Mouse (Mus musculus): ENCODE results near the gene Ppil1. TPM values are rescaled to one million over a fixed set of nuclear protein-coding genes. Genes with fewer than 3 reads are reported as not detected.

The Ppil1 gene
- not detected in 2 replicates for polyA plus RNA-seq (2012; ENCODE audit: insufficient read depth, insufficient read length, low replicate concordance, missing spikeins)

GRCm38 (mm10) chr17:29263840-29264633, at the start of gene Ppil1:
Ppil1 (minus strand) TSS chr17:29264186.
- peak; percentile 60 for TF ChIP-seq POLR2A (IDR thresholded peaks at IDR 0.05; ENCODE audit: insufficient read depth, low read depth, low read length)
- TF ChIP-seq CTCF (IDR thresholded peaks at IDR 0.05; ENCODE audit: insufficient read depth, low read depth, low read length): no peak
- Histone ChIP-seq H3K4me1 (ENCODE audit: control insufficient read depth, insufficient read depth, low read length) (peaks cover 22% of the 10 kb centered on the region; the same call in 1 of the 2 replicates), H3K27ac (ENCODE audit: insufficient read depth, low read depth, low read length) (peak within 1 kb of the TSS; percentile 87), H3K4me3 (ENCODE audit: insufficient read depth, low read depth, low read length) (peak within 1 kb of the TSS; percentile 92)
- 7% methylated on average over 38 of the region's 38 CpGs for WGBS

DNA sequence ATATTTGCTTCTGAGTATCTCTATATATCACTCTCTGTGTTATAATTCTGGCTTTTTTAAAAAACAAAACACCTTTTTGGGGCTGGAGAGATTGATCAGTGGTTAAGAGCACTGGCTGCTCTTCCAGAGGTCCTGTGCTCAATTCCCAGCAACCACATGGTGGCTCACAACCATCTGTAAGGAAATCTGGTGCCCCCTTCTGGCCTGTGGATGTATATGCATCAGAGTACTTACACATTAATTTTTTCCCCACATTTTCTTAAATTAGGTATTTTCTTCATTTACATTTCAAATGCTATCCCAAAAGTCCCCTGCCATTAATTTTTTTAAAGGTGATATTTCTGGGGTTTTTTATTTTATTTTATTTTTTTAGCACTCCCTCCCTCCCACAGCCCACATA, 49.3 kb upstream of the Ppil1 start:
- TF ChIP-seq POLR2A (IDR thresholded peaks at IDR 0.05; ENCODE audit: insufficient read depth, low read depth, low read length): no peak
- no peak for TF ChIP-seq CTCF (IDR thresholded peaks at IDR 0.05; ENCODE audit: insufficient read depth, low read depth, low read length)
- H3K4me1 ChIP-seq (ENCODE audit: control insufficient read depth, insufficient read depth, low read length): peaks cover 2% of the 10 kb centered on the region; the same call in 1 of the 2 replicates

GRCm38 (mm10) chr17:29312082-29312481, 48.1 kb upstream of the Ppil1 start:
- no peak for TF ChIP-seq CTCF (IDR thresholded peaks at IDR 0.05; ENCODE audit: insufficient read depth, low read depth, low read length)
- no peak for TF ChIP-seq POLR2A (IDR thresholded peaks at IDR 0.05; ENCODE audit: insufficient read depth, low read depth, low read length)
- Histone ChIP-seq H3K4me3 (ENCODE audit: insufficient read depth, low read depth, low read length) (no peak overlapping the region), H3K4me1 (ENCODE audit: control insufficient read depth, insufficient read depth, low read length) (peaks cover 2% of the 10 kb centered on the region; the same call in 1 of the 2 replicates), H3K27ac (ENCODE audit: insufficient read depth, low read depth, low read length) (no peak overlapping the region)
- WGBS: 94% methylated on average over 2 of the region's 2 CpGs

More for the DNA sequence above, 49.3 kb upstream of the Ppil1 start:
- Histone ChIP-seq H3K4me3 (ENCODE audit: insufficient read depth, low read depth, low read length) (no peak overlapping the region), H3K27ac (ENCODE audit: insufficient read depth, low read depth, low read length) (no peak overlapping the region)

- WGBS: 84% methylated on average over 8 of the region's 8 CpGs
- H3K27ac ChIP-seq (ENCODE audit: insufficient read depth, low read depth, low read length): no peak overlapping the region
Measured at GRCm38 (mm10) chr17:29311602-29312001, 47.6 kb upstream of the Ppil1 start.

DNA sequence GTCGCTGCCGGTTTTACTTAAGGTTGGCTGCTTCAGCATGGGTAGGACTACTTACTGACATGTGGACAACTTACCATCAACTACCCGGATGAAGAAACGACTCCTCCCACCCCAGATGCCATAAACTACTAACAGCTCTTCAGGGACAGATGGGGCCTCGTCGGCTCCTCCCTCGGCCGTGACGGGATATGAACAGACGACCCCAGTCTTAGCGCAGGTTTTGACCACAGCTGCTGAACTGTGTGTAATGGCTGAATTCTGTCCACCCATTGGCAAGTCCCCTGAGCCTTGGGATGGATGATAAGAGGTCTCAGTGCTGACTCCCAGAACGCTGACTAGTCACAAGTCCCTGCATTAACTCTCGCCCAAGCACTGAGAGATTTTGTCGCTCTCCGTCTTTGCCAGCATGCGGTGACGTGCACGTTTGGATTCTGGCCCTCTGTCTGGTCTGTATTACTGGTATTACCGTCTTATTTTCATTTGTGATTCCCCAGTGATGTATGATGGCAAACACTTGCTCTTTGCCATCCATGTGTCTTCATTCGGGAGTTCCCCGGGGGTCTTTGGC, 46.2 kb upstream of the Ppil1 start:
- no peak overlapping the region for H3K4me3 ChIP-seq (ENCODE audit: insufficient read depth, low read depth, low read length)
- H3K27ac ChIP-seq (ENCODE audit: insufficient read depth, low read depth, low read length): no peak overlapping the region

More at GRCm38 (mm10) chr17:29311602-29312001, 47.6 kb upstream of the Ppil1 start:
- H3K4me1 ChIP-seq (ENCODE audit: control insufficient read depth, insufficient read depth, low read length): peaks cover 2% of the 10 kb centered on the region; the same call in 1 of the 2 replicates
- no peak overlapping the region for H3K4me3 ChIP-seq (ENCODE audit: insufficient read depth, low read depth, low read length)
- no peak for TF ChIP-seq CTCF (IDR thresholded peaks at IDR 0.05; ENCODE audit: insufficient read depth, low read depth, low read length)
- no peak for TF ChIP-seq POLR2A (IDR thresholded peaks at IDR 0.05; ENCODE audit: insufficient read depth, low read depth, low read length)

DNA sequence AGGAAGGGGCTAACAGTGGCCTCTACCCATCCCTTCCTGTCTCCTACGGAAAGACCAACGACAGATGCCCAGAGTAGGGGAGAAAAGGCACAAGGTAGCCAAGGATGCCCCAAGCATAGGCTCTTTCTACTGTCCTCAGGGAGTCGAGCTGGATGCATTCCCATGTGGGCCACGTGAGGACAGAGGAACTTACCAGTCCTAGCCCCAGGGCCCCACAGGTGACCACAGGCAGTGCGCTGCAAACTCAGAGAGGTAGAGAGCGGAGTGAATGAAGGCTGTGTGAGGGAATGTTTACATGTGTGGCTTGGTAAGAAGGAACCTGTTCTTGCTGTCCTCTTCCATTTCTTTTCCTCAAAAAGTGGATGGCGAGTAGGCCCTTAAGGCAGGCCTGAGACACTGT, 41.9 kb upstream of the Ppil1 start:
- Histone ChIP-seq H3K27ac (ENCODE audit: insufficient read depth, low read depth, low read length) (no peak overlapping the region), H3K4me1 (ENCODE audit: control insufficient read depth, insufficient read depth, low read length) (peaks cover 24% of the 10 kb centered on the region), H3K4me3 (ENCODE audit: insufficient read depth, low read depth, low read length) (no peak overlapping the region)
- TF ChIP-seq CTCF (IDR thresholded peaks at IDR 0.05; ENCODE audit: insufficient read depth, low read depth, low read length) (no peak), POLR2A (IDR thresholded peaks at IDR 0.05; ENCODE audit: insufficient read depth, low read depth, low read length) (no peak)
- WGBS: 82% methylated on average over 7 of the region's 7 CpGs

More for the DNA sequence above, 46.2 kb upstream of the Ppil1 start:
- no peak for TF ChIP-seq POLR2A (IDR thresholded peaks at IDR 0.05; ENCODE audit: insufficient read depth, low read depth, low read length)
- H3K4me1 ChIP-seq (ENCODE audit: control insufficient read depth, insufficient read depth, low read length): peaks cover 6% of the 10 kb centered on the region; the same call in 1 of the 2 replicates
- WGBS: 89% methylated on average over 21 of the region's 21 CpGs

GRCm38 (mm10) chr17:29305058-29305806, 41.2 kb upstream of the Ppil1 start:
- Histone ChIP-seq H3K4me3 (ENCODE audit: insufficient read depth, low read depth, low read length) (no peak overlapping the region), H3K4me1 (ENCODE audit: control insufficient read depth, insufficient read depth, low read length) (peaks cover 24% of the 10 kb centered on the region), H3K27ac (ENCODE audit: insufficient read depth, low read depth, low read length) (no peak overlapping the region)
- TF ChIP-seq CTCF (IDR thresholded peaks at IDR 0.05; ENCODE audit: insufficient read depth, low read depth, low read length) (no peak), POLR2A (IDR thresholded peaks at IDR 0.05; ENCODE audit: insufficient read depth, low read depth, low read length) (no peak)
- 38% methylated on average over 15 of the region's 15 CpGs for WGBS

GRCm38 (mm10) chr17:29304376-29305057, 40.5 kb upstream of the Ppil1 start:
- H3K4me3 ChIP-seq (ENCODE audit: insufficient read depth, low read depth, low read length): no peak overlapping the region
- no peak overlapping the region for H3K27ac ChIP-seq (ENCODE audit: insufficient read depth, low read depth, low read length)
- 80% methylated on average over 13 of the region's 13 CpGs for WGBS
- H3K4me1 ChIP-seq (ENCODE audit: control insufficient read depth, insufficient read depth, low read length): peaks cover 24% of the 10 kb centered on the region
- TF ChIP-seq POLR2A (IDR thresholded peaks at IDR 0.05; ENCODE audit: insufficient read depth, low read depth, low read length) (no peak), CTCF (IDR thresholded peaks at IDR 0.05; ENCODE audit: insufficient read depth, low read depth, low read length) (no peak)
